Mouse (Mus musculus) WW6 (cell line): Measurements from ENCODE around the gene Wdr24.
"Not testable (repeated sequence)": the region's sequence is repeated elsewhere in the genome, so short reads cannot be mapped to it uniquely, and the experiment has no call there.

Source experiments
- DNase-seq: peaks from one replicate; pipeline ENCODE4 v3.0.0-alpha.2; 2013; ENCODE audit warnings: low read depth, low spot score

Wdr24 gene

GRCm38 (mm10) chr17:25860229-25860628, 36.8 kb downstream of the Wdr24 start:
- DNase-seq, result no peak

DNA sequence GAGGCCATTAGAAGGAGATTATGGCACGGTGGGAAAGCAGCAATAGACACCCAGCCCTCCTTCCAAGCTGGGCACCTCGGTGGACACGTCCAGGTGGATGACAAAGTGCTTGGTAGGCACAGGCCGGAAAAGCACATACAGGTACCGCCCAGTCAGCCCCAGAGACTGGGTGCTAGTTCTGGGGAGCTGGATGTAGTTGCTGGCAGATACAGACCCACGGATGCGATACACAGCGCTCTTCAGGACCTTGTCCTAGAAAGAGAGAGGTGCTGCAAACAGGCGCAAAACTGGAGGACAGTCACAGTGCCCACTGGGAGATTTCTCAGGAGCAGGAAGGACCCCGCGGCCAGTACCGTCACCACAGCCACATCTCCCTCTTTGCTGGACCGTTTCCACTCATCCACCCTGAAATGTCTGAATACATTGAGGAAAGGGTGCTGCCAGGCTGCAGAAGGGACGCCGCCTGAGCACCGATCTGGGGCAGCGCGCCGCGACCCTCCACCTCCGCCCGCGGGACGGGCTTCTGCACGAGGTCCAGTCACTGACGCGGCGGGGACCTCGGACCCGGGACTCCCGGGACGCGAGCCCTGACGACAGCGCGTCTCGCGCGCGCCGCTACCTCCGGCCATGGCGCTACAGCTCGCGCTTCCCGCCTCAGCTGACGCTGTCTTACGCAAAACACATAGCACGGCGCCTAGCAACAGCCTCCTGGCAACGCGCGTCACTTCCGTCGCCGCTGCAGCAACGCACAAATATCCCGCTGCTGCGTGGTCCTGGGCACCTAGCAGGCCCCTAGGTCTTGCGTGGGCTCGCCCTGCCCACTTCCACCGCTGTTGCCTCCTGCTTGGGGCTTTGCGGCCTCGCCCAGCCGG, 37.6 kb downstream of the Wdr24 start, which contains the start of gene Wdr90:
Gene Wdr90 (minus strand): TSS at position 670 of the 872 bp plus-strand sequence.
- DNase-seq, result no peak

DNA sequence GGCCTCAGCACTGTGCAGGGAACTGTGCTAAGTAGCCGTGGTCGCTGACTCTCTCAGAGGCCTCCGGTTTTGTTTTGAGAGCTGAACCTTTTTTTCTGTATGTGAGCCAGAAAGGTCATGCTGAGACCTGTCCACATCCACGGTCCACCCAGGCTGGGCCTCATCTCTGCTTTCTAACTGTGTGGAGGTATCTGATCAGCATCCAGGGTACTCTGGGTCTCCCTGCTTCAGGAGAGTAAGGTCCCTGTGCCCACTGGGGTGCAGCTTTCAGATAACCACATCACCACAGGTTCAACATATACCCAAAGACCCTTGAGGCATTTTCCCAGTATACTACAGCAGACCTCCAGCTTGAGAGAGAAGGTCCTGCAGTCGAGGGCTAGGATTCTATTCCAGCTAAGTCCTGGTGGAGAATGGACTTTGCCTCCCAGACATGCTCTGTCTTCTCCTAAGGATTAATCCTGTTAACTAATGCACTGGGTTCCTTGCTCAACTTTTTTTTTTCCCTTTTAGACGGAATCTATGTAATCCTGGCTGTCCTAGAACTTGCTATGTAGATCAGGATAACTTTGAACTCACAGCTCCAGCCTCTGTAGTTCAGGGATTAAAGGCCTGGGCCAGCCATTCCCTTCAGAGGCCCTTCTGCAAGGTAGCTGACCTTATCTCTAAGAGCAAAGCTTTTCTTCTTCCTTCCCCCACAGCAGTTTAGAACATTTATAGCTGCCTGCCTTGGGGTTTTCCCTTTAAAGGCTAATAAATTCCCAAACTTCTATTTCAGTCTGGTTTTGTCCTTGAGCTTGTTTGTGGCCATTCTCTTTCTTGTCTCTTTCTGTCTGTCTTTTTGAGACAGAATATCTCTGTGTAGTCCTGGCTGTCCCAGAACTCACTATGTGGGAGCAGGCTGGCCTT, 38.5 kb downstream of the Wdr24 start:
- no peak for DNase-seq

- DNase-seq, result no peak
Observed at GRCm38 (mm10) chr17:25863681-25864080, 40.3 kb downstream of the Wdr24 start.

DNA sequence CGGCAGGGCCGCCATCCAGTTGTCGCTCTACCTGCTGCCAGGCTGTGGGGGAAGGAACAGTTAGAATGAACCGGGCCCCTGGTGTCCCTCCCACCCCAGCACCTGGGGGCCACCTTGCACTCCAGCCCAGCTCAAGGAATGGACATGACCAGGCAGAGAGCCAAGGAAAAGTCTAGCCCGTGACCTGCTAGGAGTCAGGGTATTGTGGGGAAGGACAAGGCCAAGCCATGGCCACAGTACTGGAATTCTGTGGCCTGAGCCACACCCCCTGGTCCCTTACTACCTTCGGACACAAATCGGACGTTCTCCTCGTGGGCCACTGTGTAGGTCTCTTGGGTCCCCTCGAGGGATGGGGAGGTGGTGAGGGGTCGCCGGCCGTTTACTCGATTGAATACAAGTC, 40.9 kb downstream of the Wdr24 start:
- no peak for DNase-seq

DNA sequence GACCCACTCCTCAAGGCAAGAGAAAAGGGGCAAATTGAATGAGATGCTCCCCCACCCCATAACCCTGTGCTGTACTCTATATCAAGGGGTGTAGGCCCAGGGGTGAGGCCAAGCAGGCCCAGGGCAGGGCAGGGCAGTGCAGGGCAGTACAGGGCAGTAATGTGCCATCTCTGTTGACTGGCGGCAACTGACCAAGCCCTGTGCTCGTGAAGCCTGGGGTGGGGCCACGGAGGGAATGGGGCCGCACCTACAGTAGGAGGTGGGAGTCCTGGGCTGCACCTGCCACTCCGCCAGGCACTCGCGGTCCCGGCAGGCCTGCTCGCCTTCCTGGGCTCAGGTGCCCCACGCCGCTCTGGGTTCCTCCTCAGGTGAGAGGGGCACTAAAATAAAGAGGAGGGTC, 41.9 kb downstream of the Wdr24 start:
- DNase-seq, result no peak

DNA sequence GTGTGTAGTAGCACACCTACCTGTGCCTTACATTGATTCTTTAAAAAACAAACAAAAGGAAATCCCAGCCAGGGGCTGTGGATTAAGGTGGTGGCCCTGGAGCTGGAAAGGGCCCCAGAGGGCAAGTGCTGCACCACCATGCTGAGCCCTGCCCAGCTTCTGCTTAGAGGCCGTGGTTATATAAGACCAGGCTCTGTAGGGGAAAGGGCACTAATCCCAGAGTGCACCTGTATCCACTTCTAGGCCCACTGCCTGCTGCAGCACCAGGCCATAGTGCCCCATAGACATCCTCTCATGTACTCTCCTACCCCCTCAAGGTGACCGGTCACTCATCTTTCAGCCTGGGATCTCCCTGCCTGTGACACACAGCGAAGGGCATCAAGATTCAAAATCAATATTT, 42.7 kb downstream of the Wdr24 start:
- no peak for DNase-seq

- no peak for DNase-seq
Observed at GRCm38 (mm10) chr17:25867509-25867835, 44.0 kb downstream of the Wdr24 start.

- DNase-seq, result no peak
Observed at GRCm38 (mm10) chr17:25867836-25868600, 44.6 kb downstream of the Wdr24 start.

DNA sequence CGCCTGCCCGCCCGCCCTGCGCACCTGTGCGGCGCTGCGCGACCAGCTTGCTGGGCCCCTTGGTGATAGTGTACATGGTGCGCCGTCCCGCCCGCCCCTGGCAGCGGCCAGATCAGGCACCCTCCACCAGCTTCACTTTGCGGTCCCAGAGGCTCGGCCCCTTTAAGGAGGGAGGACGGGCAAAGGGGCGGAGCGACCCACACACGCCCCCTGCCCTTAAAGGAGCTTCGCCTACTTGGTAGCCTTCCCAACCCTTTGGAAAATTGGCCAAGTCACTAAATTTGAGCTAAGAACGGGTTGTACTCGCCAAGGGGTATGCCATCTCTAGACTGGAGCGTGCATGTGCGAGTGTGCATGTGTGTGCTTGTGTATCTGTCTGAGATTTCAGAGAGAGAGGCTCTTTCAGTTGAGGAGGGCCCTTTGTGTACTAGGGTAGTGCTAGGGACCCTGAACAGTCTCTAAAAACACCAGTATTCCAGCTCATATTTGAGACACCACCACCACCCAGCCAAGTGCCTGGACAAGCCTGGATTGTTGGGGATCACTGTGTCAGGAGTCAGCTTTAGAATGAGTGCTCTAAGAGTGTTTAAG, 45.3 kb downstream of the Wdr24 start, which contains the start of gene Mcrip2:
Gene Mcrip2 (minus strand): TSS at position 164 of the 591 bp plus-strand sequence.
- DNase-seq, result no peak

DNA sequence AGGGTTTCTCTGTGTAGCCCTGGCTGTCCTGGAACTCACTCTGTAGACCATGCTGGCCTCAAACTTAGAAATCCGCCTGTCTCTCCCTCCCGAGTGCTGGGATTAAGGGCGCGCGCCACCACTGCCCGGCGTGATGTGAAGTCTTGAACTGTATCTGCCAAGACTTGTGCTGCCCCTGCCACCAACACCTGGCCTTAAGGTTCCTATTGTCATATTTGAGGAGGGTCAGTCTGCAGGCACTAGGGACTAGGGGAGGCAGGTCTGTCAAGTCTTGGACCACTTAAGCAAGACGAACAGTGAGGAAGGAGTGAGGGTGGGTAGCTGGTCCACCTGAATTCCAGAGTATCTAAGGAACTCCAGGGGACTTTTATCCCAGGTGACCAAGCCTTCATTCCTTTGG, 46.1 kb downstream of the Wdr24 start:
- no peak for DNase-seq

- DNase-seq, result no peak
Observed at GRCm38 (mm10) chr17:25869954-25870353, 46.5 kb downstream of the Wdr24 start.

DNA sequence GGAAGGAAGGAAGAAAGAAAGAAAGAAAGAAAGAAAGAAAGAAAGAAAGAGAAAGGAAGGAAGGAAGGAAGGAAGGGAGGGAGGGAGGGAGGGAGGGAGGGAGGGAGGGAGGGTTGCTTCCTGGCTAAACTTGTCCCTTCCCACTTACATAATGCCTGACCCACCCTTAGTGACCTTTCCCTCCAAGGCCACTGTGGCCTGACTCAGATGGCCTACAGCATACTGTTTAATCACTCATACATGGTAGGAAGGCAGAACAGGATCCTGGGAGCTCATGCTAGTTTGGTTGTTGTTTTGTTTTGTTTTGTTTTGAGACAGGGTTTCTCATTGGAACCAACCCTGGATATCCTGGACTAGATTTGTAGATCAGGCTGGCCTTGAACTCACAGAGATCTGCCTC, 48.1 kb downstream of the Wdr24 start:
- DNase-seq, result not testable (repeated sequence)

DNA sequence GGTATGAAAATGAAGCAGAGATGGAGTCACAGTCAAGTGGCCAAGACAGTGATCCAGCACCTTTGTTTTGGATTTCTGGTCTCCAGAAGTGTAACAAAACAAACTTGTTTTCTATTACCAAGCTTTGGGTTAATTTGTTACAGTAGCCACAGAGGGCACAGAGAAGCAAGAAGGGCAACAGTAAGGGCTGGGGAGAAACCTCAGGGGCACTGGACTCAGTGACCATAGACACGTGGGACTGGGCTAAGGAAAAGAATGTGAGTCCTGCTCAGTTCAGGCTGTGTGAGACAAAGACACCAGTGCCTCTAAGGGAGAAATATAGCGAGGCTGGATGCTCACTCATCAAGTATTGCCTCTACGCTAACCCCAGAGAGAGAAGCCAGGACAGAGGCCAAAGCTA, 49.2 kb downstream of the Wdr24 start:
- no peak for DNase-seq

DNA sequence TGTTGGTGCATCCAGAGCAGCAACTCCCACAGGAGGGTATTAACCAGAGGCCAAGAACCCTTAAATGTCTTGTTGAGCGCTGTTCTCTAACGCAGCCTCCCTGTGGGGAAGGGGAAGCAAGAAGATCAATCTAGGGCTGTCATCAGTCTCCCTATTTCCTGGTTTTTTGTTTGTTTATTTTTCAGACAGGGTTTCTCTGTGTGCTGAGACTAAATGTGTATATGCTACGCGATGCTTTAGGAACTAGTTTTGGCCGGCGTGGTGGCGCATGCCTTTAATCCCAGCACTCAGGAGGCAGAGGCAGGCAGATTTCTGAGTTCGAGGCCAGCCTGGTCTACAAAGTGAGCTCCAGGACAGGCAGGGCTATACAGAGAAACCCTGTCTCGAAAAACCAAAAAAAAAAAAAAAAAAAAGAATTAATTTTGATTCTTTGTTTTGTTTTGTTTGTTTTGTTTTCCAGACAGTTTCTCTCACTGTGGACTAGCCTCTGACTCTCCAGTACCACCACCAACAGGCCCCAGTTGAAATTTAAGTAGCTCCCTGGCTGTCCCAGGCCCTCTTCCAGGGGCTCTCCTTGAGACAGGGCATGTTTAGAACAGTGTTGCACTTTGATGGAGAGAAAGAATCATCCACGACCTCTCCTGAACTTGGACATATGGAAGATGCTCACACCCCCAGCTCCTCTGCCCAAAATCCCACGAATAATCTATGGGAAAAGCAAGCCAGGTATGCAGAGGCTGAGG, 50.1 kb downstream of the Wdr24 start:
- no peak for DNase-seq

DNA sequence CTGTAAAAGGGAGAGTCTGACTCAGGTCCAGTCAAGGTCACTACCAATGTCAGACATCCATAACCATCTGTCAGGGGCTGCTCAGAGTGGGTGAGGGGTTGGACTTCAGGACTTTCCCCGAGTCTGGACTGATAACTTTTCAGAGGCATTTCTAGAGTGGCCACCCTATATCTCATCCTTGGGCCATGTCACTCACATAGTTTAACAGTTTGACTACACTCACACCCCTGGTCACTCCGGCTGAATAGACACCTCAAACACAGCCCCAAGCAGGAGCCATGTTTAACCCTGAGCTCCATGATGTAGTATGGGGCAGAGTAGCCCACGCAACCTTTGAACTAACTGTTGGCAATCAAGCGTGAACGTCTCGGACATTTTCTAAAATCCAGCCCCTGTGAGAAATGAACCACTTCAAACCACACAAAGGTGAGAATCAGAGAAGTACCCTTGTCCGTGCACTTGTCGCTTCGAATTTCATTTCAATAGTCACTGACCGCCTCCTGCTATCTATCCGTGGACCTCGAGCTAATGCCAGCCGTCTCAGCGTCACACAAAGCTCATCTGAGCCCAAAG, 50.8 kb downstream of the Wdr24 start:
- no peak for DNase-seq

- peak; percentile 66 for DNase-seq
Observed at GRCm38 (mm10) chr17:25874721-25875170, 51.3 kb downstream of the Wdr24 start, which contains the start of gene Mettl26. Gene Mettl26, plus strand, starts transcription at chr17:25875074.

DNA sequence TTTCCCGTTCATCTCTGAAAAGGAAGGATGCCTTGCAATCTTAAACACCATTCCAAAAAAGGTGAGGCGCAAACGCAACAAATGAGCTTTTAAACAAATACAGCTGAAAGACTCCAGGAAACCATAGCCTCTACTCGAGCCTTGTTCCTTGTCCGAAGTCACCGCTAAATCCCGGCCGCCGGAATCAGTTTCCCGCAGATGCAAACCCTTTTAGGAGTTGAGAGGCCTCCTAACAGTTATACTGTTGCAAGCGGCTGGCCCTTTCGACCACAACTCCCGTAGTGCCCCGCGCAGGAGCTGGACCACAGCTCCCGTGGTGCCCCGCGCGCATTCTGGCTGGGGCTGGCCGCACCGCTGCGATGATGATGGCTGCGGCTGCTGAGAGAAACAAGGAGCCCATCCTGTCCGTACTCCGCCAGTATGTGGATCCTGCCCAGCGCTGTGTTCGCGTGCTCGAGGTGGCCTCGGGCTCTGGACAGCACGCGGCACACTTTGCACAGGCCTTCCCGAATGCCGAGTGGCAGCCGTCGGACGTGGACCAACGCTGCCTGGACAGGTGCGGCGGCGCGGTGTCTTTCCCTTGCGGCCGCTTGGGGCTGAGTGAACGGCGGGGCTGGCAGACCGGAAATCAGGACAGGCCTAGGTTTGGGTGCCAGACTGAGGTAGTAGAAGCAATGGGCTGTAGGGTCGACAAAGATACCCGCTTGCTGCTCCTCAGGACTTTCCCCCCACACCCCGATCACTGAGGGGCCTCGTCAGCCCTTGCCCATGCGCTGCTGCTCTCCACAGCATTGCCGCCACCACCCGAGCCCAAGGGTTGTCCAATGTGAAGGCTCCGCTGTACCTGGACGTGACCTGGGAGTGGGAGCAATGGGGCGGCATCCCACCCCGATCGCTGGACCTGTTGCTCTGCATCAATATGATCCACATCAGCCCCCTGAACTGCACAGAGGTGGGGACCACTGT, 52.0 kb downstream of the Wdr24 start:
- no peak for DNase-seq

- DNase-seq, result no peak
Observed at GRCm38 (mm10) chr17:25876347-25876915, 53.0 kb downstream of the Wdr24 start.
